Mouse (Mus musculus): ENCODE results near the gene Kdelr3.

- TF ChIP-seq CTCF (IDR thresholded peaks at IDR 0.05) (no peak), EP300 (IDR thresholded peaks at IDR 0.05; ENCODE audit: insufficient read depth, low read depth, low read length) (no peak), POLR2A (IDR thresholded peaks at IDR 0.05; ENCODE audit: insufficient read depth, low read depth, low read length) (no peak)
These were observed 11.0 kb downstream of the Kdelr3 start for GRCm38 (mm10) chr15:79527192-79527591.

Data from heart, adult 2 months (tissue).